Mouse (Mus musculus) hindbrain, embryonic 11.5 days (tissue): Measurements from ENCODE around the gene Calcoco1. TPM values are rescaled to one million over a fixed set of nuclear protein-coding genes. Genes with fewer than 3 reads are reported as not detected.

ENCODE experiments used
- ATAC-seq: fragments of 200-750 bp; cut with Nextera tagmentation; 2 replicates; pipeline ENCODE4 v1.8.0; 2017; ENCODE audit warnings: mild to moderate bottlenecking, moderate TSS enrichment, moderate library complexity; ENCODE audit not compliant: low FRiP score
- DNase-seq: peaks from one replicate; pipeline ENCODE4 v3.0.0-alpha.2; 2015; ENCODE audit warnings: low spot score
- H3K27ac ChIP-seq: fragments of 300-500 bp; sonication (generic); 2 replicates; pipeline ENCODE4 v1.5.1; 2014; ENCODE audit warnings: mild to moderate bottlenecking, low read depth, low read length
- H3K27me3 ChIP-seq: fragments of 300-500 bp; sonication (generic); 2 replicates; pipeline ENCODE4 v1.6.1; 2014; ENCODE audit warnings: mild to moderate bottlenecking, low read length, moderate library complexity, mixed read lengths; ENCODE audit not compliant: control insufficient read depth, insufficient read depth
- H3K36me3 ChIP-seq: fragments of 300-500 bp; sonication (generic); 2 replicates; pipeline ENCODE4 v1.6.1; 2014; ENCODE audit warnings: mild to moderate bottlenecking, low read length, moderate library complexity, mixed read lengths; ENCODE audit not compliant: control insufficient read depth, insufficient read depth
- H3K4me1 ChIP-seq: fragments of 300-500 bp; sonication (generic); replicated peaks from 2 replicates; pipeline ENCODE4 v1.6.1; 2014; ENCODE audit warnings: low read length, mixed read lengths; ENCODE audit not compliant: control insufficient read depth, insufficient read depth
- H3K4me2 ChIP-seq: fragments of 300-500 bp; sonication (generic); replicated peaks from 2 replicates; pipeline ENCODE4 v1.6.1; 2014; ENCODE audit warnings: mild to moderate bottlenecking, low read depth, low read length
- H3K4me3 ChIP-seq: fragments of 300-500 bp; sonication (generic); 2 replicates; pipeline ENCODE4 v1.5.1; 2014; ENCODE audit warnings: low read depth, low read length
- H3K9ac ChIP-seq: fragments of 300-500 bp; sonication (generic); 2 replicates; pipeline ENCODE4 v1.6.1; 2014; ENCODE audit warnings: low read depth, low read length
- H3K9me3 ChIP-seq: fragments of 300-500 bp; sonication (generic); 2 replicates; pipeline ENCODE4 v1.6.1; 2016; ENCODE audit warnings: low read length; ENCODE audit not compliant: control insufficient read depth
- WGBS: fragments of 180-500 bp; shearing (Covaris S2); extraction: QIAGEN DNeasy Blood & Tissue Kit; methylation state at CpG from one replicate; pipeline ENCODE4 v1.1.7; 2014; 5-methylcytosine and 5-hydroxymethylcytosine counted together
- polyA plus RNA-seq: library from polyadenylated mRNA; unstranded; fragments of >200 nt; fragmentation: Nextera tagmentation; extraction: Ambion mirVana; gene quantifications from 2 replicates; pipeline ENCODE4 v1.2.1, GENCODE M21; 2014

Gene Calcoco1
- polyA plus RNA-seq, 1 experiment from 2014 or later = 26.2 TPM

GRCm38 (mm10) chr15:102750241-102750640, 28.3 kb upstream of the Calcoco1 start:
- no peak for ATAC-seq
- Histone ChIP-seq H3K4me1 (peaks cover 10% of the 10 kb centered on the region), H3K27ac (no peak overlapping the region), H3K9me3 (no peaks in the 10 kb centered on the region), H3K4me3 (no peak overlapping the region), H3K27me3 (peaks cover 47% of the 10 kb centered on the region), H3K4me2 (no peak overlapping the region), H3K36me3 (no peaks in the 10 kb centered on the region), H3K9ac (no peak overlapping the region)
- WGBS = 81% methylated on average over 5 of the region's 5 CpGs
- DNase-seq = no peak

DNA sequence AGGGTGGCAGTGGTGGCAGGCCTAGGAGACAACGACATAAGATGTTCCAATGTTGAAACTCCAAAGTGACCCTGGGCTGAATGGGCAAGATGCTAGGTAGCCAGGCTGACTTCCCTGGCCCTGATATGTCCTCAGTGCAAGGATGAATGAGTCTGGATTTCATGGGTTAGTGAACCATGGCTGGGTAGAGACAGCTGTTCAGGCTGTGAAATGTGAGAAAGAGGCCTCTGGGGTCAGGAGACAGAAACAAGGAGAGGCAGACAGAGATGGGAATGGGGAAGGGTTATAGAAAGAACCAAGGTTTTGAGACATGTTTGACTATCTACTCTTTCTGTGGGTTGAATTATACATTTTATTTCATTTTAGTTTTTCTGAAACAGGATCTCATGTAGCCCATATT, 27.1 kb upstream of the Calcoco1 start:
- Histone ChIP-seq H3K27me3 (peaks cover 53% of the 10 kb centered on the region), H3K4me2 (no peak overlapping the region), H3K9me3 (no peaks in the 10 kb centered on the region), H3K9ac (no peak overlapping the region), H3K27ac (no peak overlapping the region), H3K4me3 (no peak overlapping the region), H3K4me1 (peaks cover 17% of the 10 kb centered on the region), H3K36me3 (no peaks in the 10 kb centered on the region)
- no peak for ATAC-seq
- WGBS = 65% methylated on average over 1 of the region's 1 CpGs
- no peak for DNase-seq

DNA sequence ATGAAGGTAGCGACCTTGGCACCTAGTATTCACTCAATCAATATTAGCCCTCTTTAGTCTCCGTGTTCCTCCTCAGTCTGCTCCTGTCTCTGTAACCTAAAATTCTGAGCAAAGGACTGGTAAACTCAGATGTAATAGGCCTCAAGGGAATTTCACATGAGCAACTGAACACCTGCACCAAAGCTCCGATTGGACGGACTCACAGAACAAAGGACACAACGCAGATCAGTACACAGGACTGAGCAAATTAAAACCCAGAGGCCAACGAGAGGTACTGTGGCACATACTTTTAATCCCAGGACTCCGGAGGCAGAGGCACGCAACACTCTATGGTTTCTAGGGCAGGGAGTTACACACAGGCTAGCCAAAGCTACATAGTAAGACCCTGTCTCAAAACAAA, 25.9 kb upstream of the Calcoco1 start:
- no peak overlapping the region for H3K4me3 ChIP-seq
- WGBS = 24% methylated on average over 8 of the region's 8 CpGs
- peaks cover 19% of the 10 kb centered on the region for H3K4me1 ChIP-seq
- peak overlapping the region; percentile 89 for H3K27ac ChIP-seq
- no peak for ATAC-seq
- H3K36me3 ChIP-seq = no peaks in the 10 kb centered on the region
- peak overlapping the region; percentile 82; the same call in 1 of the 2 replicates for H3K4me2 ChIP-seq
- H3K9ac ChIP-seq = no peak overlapping the region
- H3K9me3 ChIP-seq = no peaks in the 10 kb centered on the region
- DNase-seq = peak; percentile 36
- peaks cover 57% of the 10 kb centered on the region for H3K27me3 ChIP-seq

GRCm38 (mm10) chr15:102747286-102747640, 25.3 kb upstream of the Calcoco1 start:
- WGBS = under 1% methylated on average over 20 of the region's 20 CpGs
- H3K4me2 ChIP-seq = peak overlapping the region; percentile 82
- H3K27me3 ChIP-seq = peaks cover 57% of the 10 kb centered on the region
- H3K9ac ChIP-seq = peak overlapping the region; percentile 72
- no peaks in the 10 kb centered on the region for H3K36me3 ChIP-seq
- H3K27ac ChIP-seq = peak overlapping the region; percentile 89
- no peak for DNase-seq
- no peak for ATAC-seq
- H3K4me1 ChIP-seq = peaks cover 19% of the 10 kb centered on the region
- H3K4me3 ChIP-seq = peak overlapping the region; percentile 40
- H3K9me3 ChIP-seq = no peaks in the 10 kb centered on the region

- under 1% methylated on average over 73 of the region's 75 CpGs for WGBS
- Histone ChIP-seq H3K4me1 (peaks cover 19% of the 10 kb centered on the region), H3K9ac (peak overlapping the region; percentile 72), H3K4me3 (peak overlapping the region; percentile 40), H3K27ac (peak overlapping the region; percentile 89), H3K9me3 (no peaks in the 10 kb centered on the region), H3K4me2 (peak overlapping the region; percentile 82), H3K27me3 (peaks cover 61% of the 10 kb centered on the region), H3K36me3 (no peaks in the 10 kb centered on the region)
- ATAC-seq (peak; percentile 65), DNase-seq (peak; percentile 79)
Observed at GRCm38 (mm10) chr15:102746488-102747285, 24.7 kb upstream of the Calcoco1 start.

GRCm38 (mm10) chr15:102746126-102746487, 24.1 kb upstream of the Calcoco1 start:
- no peaks in the 10 kb centered on the region for H3K36me3 ChIP-seq
- 8% methylated on average over 11 of the region's 11 CpGs for WGBS
- peaks cover 19% of the 10 kb centered on the region for H3K4me1 ChIP-seq
- H3K27ac ChIP-seq = peak overlapping the region; percentile 89
- peak overlapping the region; percentile 82 for H3K4me2 ChIP-seq
- no peak for DNase-seq
- H3K9me3 ChIP-seq = no peaks in the 10 kb centered on the region
- H3K27me3 ChIP-seq = peaks cover 63% of the 10 kb centered on the region
- ATAC-seq = no peak
- peak overlapping the region; percentile 72 for H3K9ac ChIP-seq
- H3K4me3 ChIP-seq = peak overlapping the region; percentile 40

DNA sequence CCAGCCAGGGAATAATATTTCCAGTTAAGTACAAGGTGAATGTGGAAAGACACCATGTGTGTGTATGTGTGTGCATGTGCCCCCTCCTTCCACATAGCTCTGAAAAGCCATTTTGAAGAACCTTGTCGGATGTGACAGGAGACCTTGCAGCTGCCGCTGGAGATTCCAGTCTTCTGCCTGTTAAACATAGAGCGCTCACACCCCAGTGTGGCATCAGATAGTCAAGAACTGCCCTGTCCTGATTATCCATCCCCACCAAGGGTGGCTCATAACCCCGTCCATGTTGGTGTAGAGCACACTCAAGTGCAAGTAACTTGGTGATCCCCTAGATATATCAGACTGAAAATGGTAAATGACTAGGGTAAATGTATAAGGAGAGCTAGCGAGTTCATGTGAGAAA, 23.4 kb upstream of the Calcoco1 start:
- peak; percentile 47 for DNase-seq
- Histone ChIP-seq H3K4me3 (no peak overlapping the region), H3K4me2 (no peak overlapping the region), H3K27ac (0 out of 2 replicates have a peak overlapping the region, but pooled peaks have one; percentile 89), H3K9ac (no peak overlapping the region), H3K9me3 (no peaks in the 10 kb centered on the region), H3K36me3 (no peaks in the 10 kb centered on the region), H3K27me3 (peaks cover 60% of the 10 kb centered on the region), H3K4me1 (peaks cover 19% of the 10 kb centered on the region)
- 14% methylated on average over 5 of the region's 5 CpGs for WGBS
- no peak for ATAC-seq

GRCm38 (mm10) chr15:102744831-102745230, 22.9 kb upstream of the Calcoco1 start:
- H3K9ac ChIP-seq = peak overlapping the region; percentile 42
- H3K36me3 ChIP-seq = no peaks in the 10 kb centered on the region
- H3K4me3 ChIP-seq = no peak overlapping the region
- peaks cover 19% of the 10 kb centered on the region for H3K4me1 ChIP-seq
- H3K27ac ChIP-seq = peak overlapping the region; percentile 75; the same call in 1 of the 2 replicates
- 8% methylated on average over 9 of the region's 9 CpGs for WGBS
- H3K27me3 ChIP-seq = peaks cover 57% of the 10 kb centered on the region
- no peak overlapping the region for H3K4me2 ChIP-seq
- no peaks in the 10 kb centered on the region for H3K9me3 ChIP-seq
- ATAC-seq = no peak
- DNase-seq = peak; percentile 28

DNA sequence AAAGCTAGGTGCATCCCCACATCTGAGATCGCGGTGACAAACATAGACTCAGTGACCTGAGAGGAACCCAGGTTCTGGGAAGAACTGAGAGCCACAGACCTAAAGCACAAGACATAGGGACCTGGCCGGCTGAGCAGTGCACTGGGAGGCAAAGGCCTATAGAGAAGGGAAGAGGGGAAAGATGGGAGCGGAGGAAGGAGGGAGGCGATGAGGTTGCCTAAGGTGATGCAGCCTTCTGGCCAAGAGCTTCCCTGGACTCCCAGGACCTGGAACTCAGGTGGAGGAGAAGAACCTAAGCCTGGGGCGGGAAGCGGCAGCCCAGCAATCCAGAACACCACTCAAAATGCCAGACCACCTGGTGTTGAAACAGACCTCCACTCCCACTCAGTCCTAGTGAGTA, 22.4 kb upstream of the Calcoco1 start:
- H3K4me3 ChIP-seq = no peak overlapping the region
- H3K9ac ChIP-seq = peak overlapping the region; percentile 42
- ATAC-seq (no peak), DNase-seq (peak; percentile 63)
- H3K4me2 ChIP-seq = peak overlapping the region; percentile 8
- H3K4me1 ChIP-seq = peaks cover 19% of the 10 kb centered on the region
- peak overlapping the region; percentile 75 for H3K27ac ChIP-seq
- H3K36me3 ChIP-seq = no peaks in the 10 kb centered on the region
- H3K27me3 ChIP-seq = peaks cover 57% of the 10 kb centered on the region
- no peaks in the 10 kb centered on the region for H3K9me3 ChIP-seq
- 7% methylated on average over 7 of the region's 7 CpGs for WGBS
